Mouse (Mus musculus): ENCODE results near the gene Tmcc3.

Tmcc3 gene

DNA sequence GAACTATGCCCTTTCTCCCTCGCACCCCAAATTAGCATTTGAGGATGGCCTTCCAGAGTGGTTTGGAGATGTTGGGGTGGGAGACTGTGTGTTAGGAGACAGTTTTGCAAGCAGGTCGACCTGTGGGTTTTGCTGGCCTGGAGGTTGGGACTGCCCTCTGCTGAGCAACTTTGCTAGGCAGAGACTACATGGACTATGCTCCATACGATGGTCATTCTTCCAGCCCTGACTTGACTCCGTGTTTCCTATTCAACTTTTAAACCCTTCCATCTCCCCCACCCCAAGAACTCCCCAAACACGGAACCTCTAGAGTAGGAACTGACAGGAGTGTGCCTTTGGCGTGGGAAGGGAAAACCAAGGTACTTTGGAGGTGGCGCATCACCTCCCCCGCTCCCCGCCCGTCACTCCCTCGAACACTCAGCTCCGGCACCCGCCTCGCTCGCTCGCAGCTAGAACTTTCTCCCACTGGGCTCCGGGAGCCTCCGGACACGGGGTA lies at the start of gene Tmcc3:
Gene Tmcc3 (plus strand): TSS at position 439 of the 496 bp plus-strand sequence.
- DNase-seq: peak; percentile 17 to 27

GRCm38 (mm10) chr10:94262646-94263045 lies 49.1 kb upstream of the Tmcc3 start:
- DNase-seq: no peak

DNA sequence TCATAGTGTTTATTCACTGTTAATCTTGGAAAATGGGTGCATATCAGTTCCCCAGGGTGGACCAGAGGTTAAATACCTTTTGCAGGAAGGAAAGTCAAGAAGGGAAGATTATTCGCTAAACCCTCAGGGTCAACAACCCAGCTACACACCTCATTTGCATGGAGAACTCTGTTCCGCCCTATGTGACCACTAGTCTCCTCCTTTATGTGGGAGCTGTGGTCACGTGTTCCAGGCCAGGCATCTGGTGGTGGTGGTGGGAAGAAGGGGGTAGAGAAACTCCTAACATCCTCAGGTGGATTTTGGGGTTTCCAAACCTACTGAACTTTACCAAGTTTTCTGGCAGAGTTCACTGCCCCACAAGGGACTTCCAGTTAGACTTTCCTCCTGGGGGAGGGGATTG lies 48.5 kb upstream of the Tmcc3 start:
- no peak for DNase-seq

GRCm38 (mm10) chr10:94265656-94266542 lies 45.9 kb upstream of the Tmcc3 start:
- peak; percentile 33 to 67 for DNase-seq

- DNase-seq: no peak
Observed at GRCm38 (mm10) chr10:94275321-94275720, 36.4 kb upstream of the Tmcc3 start.

GRCm38 (mm10) chr10:94276511-94276910 lies 35.2 kb upstream of the Tmcc3 start:
- no peak for DNase-seq

- DNase-seq: peak; percentile 73 to 80
Observed at GRCm38 (mm10) chr10:94282179-94282578, 29.6 kb upstream of the Tmcc3 start.

GRCm38 (mm10) chr10:94282797-94283196 lies 29.0 kb upstream of the Tmcc3 start:
- peak in 1 of 2 experiments; percentile 30 for DNase-seq

DNA sequence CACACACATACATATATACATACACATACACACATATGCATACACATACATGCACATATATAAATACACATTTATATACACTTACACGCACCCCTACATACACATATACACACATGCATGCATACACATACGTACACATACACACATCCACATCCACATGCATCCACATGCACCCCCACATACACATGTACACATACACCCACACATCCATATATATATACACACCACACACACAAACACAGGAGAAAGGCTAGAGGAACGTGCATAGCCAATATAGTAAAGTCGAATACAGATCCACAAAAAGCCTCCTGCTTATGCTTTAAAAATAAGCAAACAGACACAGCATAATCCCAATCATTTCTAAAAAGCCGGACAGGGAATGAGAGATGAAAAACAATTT lies 17.3 kb upstream of the Tmcc3 start:
- DNase-seq: no peak

- peak; percentile 68 to 80 for DNase-seq
Observed at GRCm38 (mm10) chr10:94294933-94295750, 16.6 kb upstream of the Tmcc3 start.

- DNase-seq: no peak
Observed at GRCm38 (mm10) chr10:94295923-94296605, 15.7 kb upstream of the Tmcc3 start.

DNA sequence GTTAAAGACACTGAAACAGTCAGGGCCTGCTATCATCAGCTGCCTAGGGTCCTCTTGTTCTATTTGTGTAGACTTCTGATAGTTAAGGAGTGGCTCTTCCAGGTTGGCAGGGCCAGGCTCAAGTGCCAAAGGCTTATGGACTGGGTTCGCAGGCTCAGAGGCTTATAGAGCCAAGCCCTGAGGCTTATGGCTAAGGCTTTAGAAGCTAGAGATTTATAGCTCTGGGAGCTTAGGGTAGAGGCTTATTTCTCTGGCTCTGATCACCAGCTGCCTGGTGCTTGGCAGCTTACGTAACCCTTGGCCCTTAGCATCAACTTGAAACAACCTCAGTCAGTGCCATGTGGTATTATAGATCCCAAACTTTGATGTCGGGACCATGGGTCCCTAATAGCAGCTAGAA lies 13.3 kb upstream of the Tmcc3 start, which contains the start of gene Gm4792:
Gene Gm4792 (minus strand): TSS at position 233 of the 400 bp plus-strand sequence.
- DNase-seq: no peak

GRCm38 (mm10) chr10:94299301-94299700 lies 12.4 kb upstream of the Tmcc3 start:
- DNase-seq: no peak

GRCm38 (mm10) chr10:94304064-94304657 lies 7.6 kb upstream of the Tmcc3 start:
- DNase-seq: no peak

GRCm38 (mm10) chr10:94305526-94305925 lies 6.2 kb upstream of the Tmcc3 start:
- DNase-seq: no peak

- no peak for DNase-seq
Observed at GRCm38 (mm10) chr10:94310499-94311267, 1.1 kb upstream of the Tmcc3 start.

DNA sequence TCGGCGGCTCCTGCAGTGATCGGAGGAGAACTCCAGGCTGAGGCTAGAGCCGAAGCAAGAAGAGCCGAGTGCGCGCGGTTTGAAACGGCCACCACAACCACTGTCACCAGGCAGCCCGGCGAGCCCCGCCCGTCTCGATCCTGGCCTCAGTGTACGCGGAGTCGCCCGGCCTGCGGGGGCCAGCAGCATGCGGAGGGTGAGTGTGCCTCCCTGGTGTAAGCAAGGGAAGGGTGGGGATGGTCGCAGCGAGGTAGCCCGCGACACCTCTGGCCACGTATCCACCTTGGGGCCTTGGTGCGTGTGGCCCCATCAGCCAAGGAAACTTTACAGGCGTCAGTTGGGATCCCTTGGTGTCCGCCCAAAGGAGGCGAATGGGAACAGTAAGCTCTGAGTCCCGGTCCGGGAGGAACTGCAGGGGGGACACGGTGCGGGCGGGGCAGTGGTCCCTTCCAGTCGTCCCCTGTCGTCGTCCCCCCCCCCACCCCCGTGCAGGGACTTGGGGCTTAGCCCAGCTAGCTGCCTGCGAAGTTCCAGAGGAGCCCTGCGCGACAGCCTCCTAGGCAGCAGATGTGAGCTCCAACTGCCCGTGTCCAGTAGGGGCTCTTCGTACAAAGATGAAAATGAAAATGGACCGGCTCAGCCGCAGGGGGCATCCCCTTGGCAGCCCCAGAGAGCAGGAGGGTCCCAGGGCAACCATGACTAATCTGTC lies 412 bp downstream of the Tmcc3 start:
- peak; percentile 39 to 58 for DNase-seq

- DNase-seq: no peak
Observed at GRCm38 (mm10) chr10:94313146-94313545, 1.4 kb downstream of the Tmcc3 start.

DNA sequence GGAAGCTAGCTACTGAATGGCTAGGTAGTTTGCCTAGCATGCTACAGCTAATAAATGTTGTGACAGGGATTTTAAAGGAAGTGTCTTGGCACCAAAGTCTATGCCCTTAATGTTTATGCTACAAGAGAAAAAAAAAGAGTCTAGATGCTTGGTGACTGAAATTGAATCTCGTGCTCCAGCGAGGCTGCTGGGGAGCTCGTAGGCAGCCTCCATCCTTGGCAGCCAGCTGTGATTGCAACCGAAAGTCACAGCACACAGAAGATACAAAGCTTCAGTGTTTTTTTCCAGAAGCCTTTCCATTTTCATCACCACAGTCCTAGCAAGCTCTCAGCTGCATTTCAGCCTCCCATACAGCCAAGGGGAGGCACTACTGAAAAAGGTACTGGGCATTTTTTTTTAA lies 6.8 kb downstream of the Tmcc3 start:
- DNase-seq: no peak

DNA sequence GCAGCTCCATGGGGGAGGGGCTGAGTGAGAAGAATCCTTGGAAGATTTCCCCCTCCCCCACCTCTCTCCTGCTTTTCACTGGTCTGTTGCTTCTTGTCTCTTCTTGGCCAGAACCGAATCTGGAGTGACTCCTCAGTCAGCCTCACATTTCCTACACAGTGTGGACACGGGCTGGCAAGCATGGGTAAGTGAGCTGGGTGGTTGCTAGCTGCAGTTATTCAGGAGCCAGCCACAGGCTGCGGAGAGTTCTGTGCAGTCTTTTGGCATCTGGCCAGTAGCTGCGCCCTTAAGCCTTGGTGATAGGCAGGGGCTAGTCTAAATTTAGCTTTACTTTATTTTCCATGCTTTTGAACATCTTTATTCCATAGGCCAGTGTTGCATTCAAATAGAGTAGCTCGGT lies 18.2 kb downstream of the Tmcc3 start:
- DNase-seq: peak in 1 of 2 experiments; percentile 44
